Mouse (Mus musculus): Measurements from ENCODE around the gene Cd300lg.

The Cd300lg gene

GRCm38 (mm10) chr11:102082322-102082721, 41.0 kb downstream of the Cd300lg start:
- in situ Hi-C loops (cut with MboI; ENCODE audit: low pct_unique_long_range_greater_than_20kb in 1 of 2, low sequenced_read_pairs in 2 of 2, unreplicated experiment in 1 of 2): no loop called here

GRCm38 (mm10) chr11:102083193-102083592, 41.9 kb downstream of the Cd300lg start:
- in situ Hi-C loops (cut with MboI; ENCODE audit: low pct_unique_long_range_greater_than_20kb in 1 of 2, low sequenced_read_pairs in 2 of 2, unreplicated experiment in 1 of 2): no loop called here

- in situ Hi-C loops (cut with MboI; ENCODE audit: low pct_unique_long_range_greater_than_20kb in 1 of 2, low sequenced_read_pairs in 2 of 2, unreplicated experiment in 1 of 2): no loop called here
Measured at GRCm38 (mm10) chr11:102084159-102084558, 42.9 kb downstream of the Cd300lg start.

- in situ Hi-C loops (cut with MboI; ENCODE audit: low pct_unique_long_range_greater_than_20kb in 1 of 2, low sequenced_read_pairs in 2 of 2, unreplicated experiment in 1 of 2): no loop called here
Measured at GRCm38 (mm10) chr11:102086331-102086730, 45.0 kb downstream of the Cd300lg start.

GRCm38 (mm10) chr11:102087081-102087751, 45.9 kb downstream of the Cd300lg start:
- in situ Hi-C loops (cut with MboI; ENCODE audit: low pct_unique_long_range_greater_than_20kb in 1 of 2, low sequenced_read_pairs in 2 of 2, unreplicated experiment in 1 of 2): no loop called here

- in situ Hi-C loops (cut with MboI; ENCODE audit: low pct_unique_long_range_greater_than_20kb in 1 of 2, low sequenced_read_pairs in 2 of 2, unreplicated experiment in 1 of 2): no loop called here
Measured at GRCm38 (mm10) chr11:102087931-102088898, 46.9 kb downstream of the Cd300lg start, which contains the start of gene Mpp2. TSS of gene Mpp2 (minus strand) at chr11:102088515.

- in situ Hi-C loops (cut with MboI; ENCODE audit: low pct_unique_long_range_greater_than_20kb in 1 of 2, low sequenced_read_pairs in 2 of 2, unreplicated experiment in 1 of 2): no loop called here
Measured at GRCm38 (mm10) chr11:102089088-102089808, 47.9 kb downstream of the Cd300lg start.

- in situ Hi-C loops (cut with MboI; ENCODE audit: low pct_unique_long_range_greater_than_20kb in 1 of 2, low sequenced_read_pairs in 2 of 2, unreplicated experiment in 1 of 2): no loop called here
Measured at GRCm38 (mm10) chr11:102095676-102096075, 54.4 kb downstream of the Cd300lg start.

GRCm38 (mm10) chr11:102096446-102096845, 55.1 kb downstream of the Cd300lg start:
- in situ Hi-C loops (cut with MboI; ENCODE audit: low pct_unique_long_range_greater_than_20kb in 1 of 2, low sequenced_read_pairs in 2 of 2, unreplicated experiment in 1 of 2): no loop called here

GRCm38 (mm10) chr11:102096887-102097391, 55.6 kb downstream of the Cd300lg start:
- in situ Hi-C loops (cut with MboI; ENCODE audit: low pct_unique_long_range_greater_than_20kb in 1 of 2, low sequenced_read_pairs in 2 of 2, unreplicated experiment in 1 of 2): no loop called here

GRCm38 (mm10) chr11:102101219-102101618, 59.9 kb downstream of the Cd300lg start, which contains the start of gene Ppy:
TSS of gene Ppy (minus strand) at chr11:102101319.
- in situ Hi-C loops (cut with MboI; ENCODE audit: low pct_unique_long_range_greater_than_20kb in 1 of 2, low sequenced_read_pairs in 2 of 2, unreplicated experiment in 1 of 2): loop anchor here (5.0 kb wide), 1 partner anchor 36 kb away; no protein-coding TSS in a partner anchor

- in situ Hi-C loops (cut with MboI; ENCODE audit: low pct_unique_long_range_greater_than_20kb in 1 of 2, low sequenced_read_pairs in 2 of 2, unreplicated experiment in 1 of 2): loop anchor here (5.0 kb wide), 1 partner anchor 35 kb away; no protein-coding TSS in a partner anchor
Measured at GRCm38 (mm10) chr11:102102485-102103258, 61.4 kb downstream of the Cd300lg start.
